Mouse (Mus musculus) brain, adult 10 weeks (tissue): ENCODE measurements around the gene Gpn1. TPM values are rescaled to one million over a fixed set of nuclear protein-coding genes. Genes with fewer than 3 reads are reported as not detected.

Source experiments
- polyA plus RNA-seq: library from polyadenylated mRNA; stranded (reverse); fragments of 350-450 nt; fragmentation: Illumina TruSeq; extraction: RNeasy Lipid Tissue Mini Kit (QIAGEN cat#74804); gene quantifications from one replicate; pipeline ENCODE4 v1.2.3, GENCODE M21; 2015; ENCODE audit warnings: low read depth, low replicate concordance

Gene Gpn1
- 26.5 TPM for polyA plus RNA-seq

DNA sequence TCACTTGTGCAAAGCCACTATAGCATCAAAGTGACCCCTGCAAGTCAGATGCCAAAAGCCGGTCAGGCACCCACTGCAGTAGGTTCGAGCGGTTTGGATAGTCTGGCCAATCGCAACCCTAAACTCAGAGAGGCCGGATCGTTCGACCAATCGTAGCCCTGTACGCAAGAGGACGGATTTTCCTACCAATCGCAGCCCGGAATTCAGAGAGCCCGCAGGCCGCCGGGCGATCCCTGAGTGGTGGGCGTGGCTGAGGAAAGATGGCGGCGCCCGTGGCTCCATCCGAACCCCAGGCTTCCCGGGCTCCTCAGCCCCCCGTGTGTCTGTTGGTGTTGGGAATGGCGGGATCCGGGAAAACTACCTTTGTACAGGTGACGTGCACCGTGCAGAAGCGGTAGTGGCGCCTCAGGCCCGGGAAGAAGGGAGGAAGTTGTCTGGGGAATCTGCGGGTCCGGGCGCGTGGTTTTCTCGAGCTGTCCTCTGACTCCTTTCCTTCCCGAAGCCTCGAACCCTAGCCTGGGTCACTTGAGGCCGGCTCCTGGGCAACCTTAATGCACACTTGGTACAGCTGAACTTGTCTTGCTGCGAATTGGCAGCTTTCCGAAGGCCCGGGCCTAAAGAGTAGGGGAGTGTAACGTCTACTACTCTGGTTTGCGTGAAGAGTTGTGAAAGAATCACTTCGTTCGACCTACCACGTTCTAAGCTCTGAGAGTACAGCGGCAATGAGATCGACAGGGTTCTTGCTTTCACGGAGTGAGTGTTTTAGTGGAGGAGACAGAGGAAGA is at the start of gene Gpn1:
Gene Gpn1, plus strand, starts transcription at position 229 of the 785 bp plus-strand sequence.

DNA sequence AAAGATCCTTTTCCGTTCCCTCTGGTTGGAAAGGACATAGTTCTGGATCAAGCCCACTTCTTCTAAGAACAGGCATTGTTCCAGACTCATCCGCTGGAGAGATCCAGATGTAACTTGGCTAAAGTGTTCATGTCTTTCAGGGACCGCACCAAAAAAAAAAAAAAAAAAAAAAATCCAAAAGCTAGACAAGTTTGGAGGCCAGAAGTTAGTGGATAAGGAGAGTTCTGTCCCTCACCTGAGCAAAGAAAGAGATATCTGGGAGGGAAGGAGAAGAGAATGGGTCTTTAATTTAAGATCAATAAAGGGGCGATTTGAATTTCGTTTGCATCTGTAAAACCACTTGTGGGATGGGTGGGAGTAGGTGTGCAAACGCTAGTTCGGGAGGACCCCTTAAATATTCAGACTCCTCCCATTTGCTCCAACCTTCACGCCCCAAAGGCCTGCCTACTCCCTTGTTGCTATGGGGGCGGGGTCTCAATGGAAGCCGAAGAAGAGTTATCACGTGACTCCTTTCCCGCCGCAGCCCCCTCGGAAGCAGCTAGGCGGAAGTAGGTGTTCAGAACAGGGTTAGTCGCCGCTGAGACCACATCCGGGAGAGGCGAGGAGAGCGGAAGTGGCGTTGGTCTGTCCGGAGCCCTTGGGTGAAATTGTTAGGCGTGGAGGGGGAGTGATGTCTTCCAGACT is 42.5 kb upstream of the Gpn1 start, which contains the start of gene Zfp512:
Gene Zfp512, plus strand, starts transcription at position 554 of the 684 bp plus-strand sequence.

DNA sequence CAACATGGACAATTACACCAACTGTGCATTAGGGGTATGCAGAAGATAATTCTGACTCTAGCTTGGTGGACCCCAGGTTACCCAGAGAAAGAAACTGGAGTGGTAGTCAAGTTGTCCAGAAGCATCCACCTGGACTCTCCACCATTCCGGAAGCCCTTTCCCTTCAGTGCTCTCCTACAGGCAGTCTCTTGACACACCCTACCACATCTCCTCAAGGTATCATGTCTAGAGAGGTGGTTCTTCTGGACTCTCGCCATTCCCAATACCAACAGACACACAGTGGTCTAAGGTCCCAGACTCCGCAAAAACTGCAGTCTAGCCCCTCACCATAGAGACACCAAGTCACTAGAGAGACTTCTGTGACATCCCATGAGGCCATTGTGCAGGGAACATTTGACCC is 9.1 kb upstream of the Gpn1 start, which contains the start of gene 4930548H24Rik:
Gene 4930548H24Rik, plus strand, starts transcription at position 301 of the 400 bp plus-strand sequence.

DNA sequence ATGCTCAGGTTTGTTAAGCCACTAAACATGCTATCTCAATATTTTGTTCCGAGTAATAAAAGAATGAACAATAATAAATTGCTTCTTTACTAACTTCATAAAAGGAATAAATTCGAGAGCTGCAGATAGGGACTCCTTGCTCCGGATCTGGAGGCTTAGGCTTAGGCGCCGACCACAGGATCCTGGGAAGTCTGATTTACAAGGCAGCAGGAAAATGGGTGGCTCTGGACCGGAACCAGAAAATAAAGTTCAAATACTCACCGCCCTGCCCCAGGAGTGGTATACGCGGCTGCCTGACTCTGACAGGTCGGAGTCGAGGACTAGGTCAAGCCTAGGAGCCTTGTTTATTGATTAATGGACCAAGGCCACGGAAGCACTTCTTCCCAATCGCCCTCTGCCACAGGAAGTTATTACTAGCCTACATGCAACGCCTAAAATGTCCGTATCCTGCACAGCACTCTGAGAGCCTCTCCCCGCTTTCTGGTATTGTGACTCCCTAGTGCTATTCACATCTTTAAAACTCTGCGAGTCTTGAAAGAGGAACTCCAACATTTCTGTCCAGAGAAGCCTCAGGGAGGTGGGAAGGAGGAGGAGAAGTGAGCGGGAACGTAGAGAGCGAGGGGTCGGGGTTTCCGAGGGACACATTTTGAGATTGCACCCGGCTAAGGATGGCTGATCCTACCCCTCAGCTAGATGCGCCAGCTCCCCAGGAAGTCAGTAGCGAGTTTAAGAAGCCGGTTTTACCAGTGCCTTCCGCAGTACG is 32.0 kb downstream of the Gpn1 start, which contains the start of gene Slc4a1ap:
Gene Slc4a1ap, plus strand, starts transcription at position 642 of the 763 bp plus-strand sequence.

DNA sequence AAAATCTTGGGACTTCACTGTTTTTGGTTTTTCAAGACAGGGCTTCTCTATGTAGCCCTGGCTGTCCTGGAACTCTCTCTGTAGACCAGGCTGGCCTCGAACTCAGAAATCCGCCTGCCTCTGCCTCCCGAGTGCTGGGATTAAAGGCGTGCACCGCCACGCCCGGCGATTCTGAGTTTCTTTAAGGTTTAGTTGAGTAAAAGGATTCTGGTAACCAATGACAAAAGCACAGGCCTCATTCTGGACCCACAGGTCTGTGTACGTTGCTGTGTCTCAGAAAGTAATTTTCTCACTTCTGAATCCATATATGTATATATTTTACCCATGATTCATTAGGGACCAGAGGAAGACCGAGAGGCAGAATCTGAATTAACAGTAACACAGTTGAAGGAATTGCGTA is 33.2 kb downstream of the Gpn1 start, which contains the start of gene Supt7l:
Gene Supt7l, minus strand, starts transcription at position 101 of the 400 bp plus-strand sequence.

Other genes starting within 250 kb of the Gpn1 start
- gene Krtcap3, start 243.1 kb upstream of the Gpn1 start, polyA plus RNA-seq = 2.6 TPM
- 44.4 TPM for gene Ift172, start 203.6 kb upstream of the Gpn1 start, polyA plus RNA-seq
- gene Fndc4, start 198.7 kb upstream of the Gpn1 start, polyA plus RNA-seq = 147 TPM
- 0.37 TPM for gene Gckr, start 197.3 kb upstream of the Gpn1 start, polyA plus RNA-seq
- gene Zfp512, start 42.3 kb upstream of the Gpn1 start, polyA plus RNA-seq = 34.3 TPM
- gene 4930548H24Rik, start 9.0 kb upstream of the Gpn1 start, polyA plus RNA-seq = not detected
- gene Slc4a1ap, start 32.3 kb downstream of the Gpn1 start, polyA plus RNA-seq = 30.1 TPM
- gene Supt7l, start 33.1 kb downstream of the Gpn1 start, polyA plus RNA-seq = 14.7 TPM
- 143 TPM for gene Mrpl33, start 102.2 kb downstream of the Gpn1 start, polyA plus RNA-seq
- gene Rbks, start 202.9 kb downstream of the Gpn1 start, polyA plus RNA-seq = 3.5 TPM
- 33.8 TPM for gene Babam2, start 202.9 kb downstream of the Gpn1 start, polyA plus RNA-seq